Mouse (Mus musculus): ENCODE data around the gene Akr1b3. TPM values are rescaled to one million over a fixed set of nuclear protein-coding genes. Genes with fewer than 3 reads are reported as not detected.
A peak's percentile ranks its signal among the peaks of the same experiment; 100 is the strongest.
"Not testable (repeated sequence)": the region's sequence is repeated elsewhere in the genome, so short reads cannot be mapped to it uniquely, and the experiment has no call there.

Gene Akr1b3
- polyA plus RNA-seq, 1 experiment from 2014 or later = 119 TPM

- Histone ChIP-seq H3K27me3 (no peaks in the 10 kb centered on the region), H3K9me3 (no peaks in the 10 kb centered on the region), H3K27ac (replicated peaks) (no peak overlapping the region), H3K4me1 (replicated peaks) (0 out of 2 replicates have a peak, but pooled peaks cover 4% of the 10 kb centered on the region), H3K4me3 (no peak overlapping the region), H3K4me2 (peak overlapping the region; percentile 34), H3K9ac (no peak overlapping the region), H3K36me3 (no peaks in the 10 kb centered on the region)
- ATAC-seq (ENCODE audit: low FRiP score, low read depth) = peak; percentile 61
- 44% methylated on average over 14 of the region's 14 CpGs for WGBS
Observed at GRCm38 (mm10) chr6:34346096-34346898, 29.0 kb upstream of the Akr1b3 start.

GRCm38 (mm10) chr6:34344935-34345334, 27.7 kb upstream of the Akr1b3 start:
- Histone ChIP-seq H3K27ac (replicated peaks) (no peak overlapping the region), H3K9me3 (no peaks in the 10 kb centered on the region), H3K27me3 (no peaks in the 10 kb centered on the region), H3K4me2 (0 out of 2 replicates have a peak overlapping the region, but pooled peaks have one; percentile 1), H3K4me3 (no peak overlapping the region), H3K9ac (no peak overlapping the region), H3K36me3 (no peaks in the 10 kb centered on the region), H3K4me1 (replicated peaks) (0 out of 2 replicates have a peak, but pooled peaks cover 4% of the 10 kb centered on the region)
- WGBS = 20% methylated on average over 9 of the region's 9 CpGs
- no peak for ATAC-seq (ENCODE audit: low FRiP score, low read depth)

- ATAC-seq (ENCODE audit: low FRiP score, low read depth) = no peak
- H3K4me1 ChIP-seq (replicated peaks) = 0 out of 2 replicates have a peak, but pooled peaks cover 4% of the 10 kb centered on the region
- 30% methylated on average over 10 of the region's 10 CpGs for WGBS
- 0 out of 2 replicates have a peak overlapping the region, but pooled peaks have one; percentile 1 for H3K4me2 ChIP-seq
- no peak overlapping the region for H3K9ac ChIP-seq
- H3K36me3 ChIP-seq = no peaks in the 10 kb centered on the region
- H3K27me3 ChIP-seq = no peaks in the 10 kb centered on the region
- H3K4me3 ChIP-seq = no peak overlapping the region
- H3K27ac ChIP-seq (replicated peaks) = no peak overlapping the region
- H3K9me3 ChIP-seq = no peaks in the 10 kb centered on the region
Observed at GRCm38 (mm10) chr6:34344135-34344850, 27.0 kb upstream of the Akr1b3 start.

- H3K36me3 ChIP-seq = no peaks in the 10 kb centered on the region
- 73% methylated on average over 6 of the region's 6 CpGs for WGBS
- H3K4me1 ChIP-seq (replicated peaks) = 0 out of 2 replicates have a peak, but pooled peaks cover 4% of the 10 kb centered on the region
- H3K9me3 ChIP-seq = no peaks in the 10 kb centered on the region
- ATAC-seq (ENCODE audit: low FRiP score, low read depth) = no peak
- no peak overlapping the region for H3K9ac ChIP-seq
- H3K27ac ChIP-seq (replicated peaks) = no peak overlapping the region
- no peak overlapping the region for H3K4me3 ChIP-seq
- H3K4me2 ChIP-seq = no peak overlapping the region
- H3K27me3 ChIP-seq = no peaks in the 10 kb centered on the region
Observed at GRCm38 (mm10) chr6:34343426-34343825, 26.1 kb upstream of the Akr1b3 start.

- ATAC-seq (ENCODE audit: low FRiP score, low read depth) = no peak
Observed at GRCm38 (mm10) chr6:34342476-34342875, 25.2 kb upstream of the Akr1b3 start.

GRCm38 (mm10) chr6:34341991-34342390, 24.7 kb upstream of the Akr1b3 start:
- Histone ChIP-seq H3K27ac (replicated peaks) (no peak overlapping the region), H3K27me3 (no peaks in the 10 kb centered on the region), H3K9ac (no peak overlapping the region), H3K36me3 (no peaks in the 10 kb centered on the region), H3K4me3 (no peak overlapping the region), H3K4me2 (no peak overlapping the region), H3K9me3 (no peaks in the 10 kb centered on the region), H3K4me1 (replicated peaks) (0 out of 2 replicates have a peak, but pooled peaks cover 4% of the 10 kb centered on the region)
- ATAC-seq (ENCODE audit: low FRiP score, low read depth) = no peak
- WGBS = 93% methylated on average over 4 of the region's 4 CpGs

More at GRCm38 (mm10) chr6:34342476-34342875, 25.2 kb upstream of the Akr1b3 start:
- H3K4me1 ChIP-seq (replicated peaks) = 0 out of 2 replicates have a peak, but pooled peaks cover 4% of the 10 kb centered on the region
- H3K9ac ChIP-seq = no peak overlapping the region
- H3K9me3 ChIP-seq = no peaks in the 10 kb centered on the region
- 93% methylated on average over 2 of the region's 2 CpGs for WGBS
- H3K27ac ChIP-seq (replicated peaks) = no peak overlapping the region
- no peaks in the 10 kb centered on the region for H3K27me3 ChIP-seq
- no peak overlapping the region for H3K4me2 ChIP-seq
- H3K4me3 ChIP-seq = no peak overlapping the region
- no peaks in the 10 kb centered on the region for H3K36me3 ChIP-seq

GRCm38 (mm10) chr6:34337799-34338198, 20.5 kb upstream of the Akr1b3 start:
- Histone ChIP-seq H3K9me3 (no peaks in the 10 kb centered on the region), H3K4me3 (no peak overlapping the region), H3K27ac (replicated peaks) (no peak overlapping the region), H3K4me2 (no peak overlapping the region), H3K27me3 (no peaks in the 10 kb centered on the region), H3K4me1 (replicated peaks) (no peaks in the 10 kb centered on the region), H3K9ac (no peak overlapping the region), H3K36me3 (no peaks in the 10 kb centered on the region)
- 85% methylated on average over 2 of the region's 2 CpGs for WGBS
- no peak for ATAC-seq (ENCODE audit: low FRiP score, low read depth)

- H3K9me3 ChIP-seq = no peaks in the 10 kb centered on the region
- no peak for ATAC-seq (ENCODE audit: low FRiP score, low read depth)
Observed at GRCm38 (mm10) chr6:34334673-34335072, 17.4 kb upstream of the Akr1b3 start.

GRCm38 (mm10) chr6:34331804-34332203, 14.5 kb upstream of the Akr1b3 start:
- H3K27me3 ChIP-seq; H3K4me1 ChIP-seq (replicated peaks); H3K4me3 ChIP-seq; H3K27ac ChIP-seq (replicated peaks); ATAC-seq (ENCODE audit: low FRiP score, low read depth); H3K4me2 ChIP-seq; H3K9ac ChIP-seq; H3K36me3 ChIP-seq; H3K9me3 ChIP-seq: not testable (repeated sequence)
- 89% methylated on average over 12 of the region's 12 CpGs for WGBS

More at GRCm38 (mm10) chr6:34334673-34335072, 17.4 kb upstream of the Akr1b3 start:
- H3K27me3 ChIP-seq = no peaks in the 10 kb centered on the region
- no peak overlapping the region for H3K4me2 ChIP-seq
- WGBS = 90% methylated on average over 5 of the region's 5 CpGs
- no peak overlapping the region for H3K4me3 ChIP-seq
- no peak overlapping the region for H3K27ac ChIP-seq (replicated peaks)
- H3K9ac ChIP-seq = no peak overlapping the region
- no peaks in the 10 kb centered on the region for H3K36me3 ChIP-seq
- H3K4me1 ChIP-seq (replicated peaks) = no peaks in the 10 kb centered on the region

- no peaks in the 10 kb centered on the region for H3K4me1 ChIP-seq (replicated peaks)
- H3K4me2 ChIP-seq = no peak overlapping the region
- H3K9ac ChIP-seq = no peak overlapping the region
- no peaks in the 10 kb centered on the region for H3K36me3 ChIP-seq
- H3K4me3 ChIP-seq = no peak overlapping the region
- no peaks in the 10 kb centered on the region for H3K27me3 ChIP-seq
- WGBS = 80% methylated on average over 5 of the region's 5 CpGs
- H3K9me3 ChIP-seq = no peaks in the 10 kb centered on the region
- no peak overlapping the region for H3K27ac ChIP-seq (replicated peaks)
- ATAC-seq (ENCODE audit: low FRiP score, low read depth) = no peak
Observed at GRCm38 (mm10) chr6:34331379-34331778, 14.1 kb upstream of the Akr1b3 start.

GRCm38 (mm10) chr6:34322121-34322520, 4.8 kb upstream of the Akr1b3 start:
- WGBS = 94% methylated on average over 7 of the region's 7 CpGs
- H3K9ac ChIP-seq = no peak overlapping the region
- H3K4me3 ChIP-seq = no peak overlapping the region
- no peaks in the 10 kb centered on the region for H3K36me3 ChIP-seq
- H3K9me3 ChIP-seq = no peaks in the 10 kb centered on the region
- no peaks in the 10 kb centered on the region for H3K27me3 ChIP-seq
- no peak overlapping the region for H3K27ac ChIP-seq (replicated peaks)
- peaks cover 8% of the 10 kb centered on the region for H3K4me1 ChIP-seq (replicated peaks)
- H3K4me2 ChIP-seq = no peak overlapping the region
- ATAC-seq (ENCODE audit: low FRiP score, low read depth) = no peak

- 69% methylated on average over 6 of the region's 6 CpGs for WGBS
- Histone ChIP-seq H3K9ac (no peak overlapping the region), H3K4me3 (no peak overlapping the region), H3K4me2 (no peak overlapping the region), H3K4me1 (replicated peaks) (peaks cover 17% of the 10 kb centered on the region), H3K9me3 (no peaks in the 10 kb centered on the region), H3K27ac (replicated peaks) (no peak overlapping the region), H3K27me3 (no peaks in the 10 kb centered on the region), H3K36me3 (no peaks in the 10 kb centered on the region)
- no peak for ATAC-seq (ENCODE audit: low FRiP score, low read depth)
Observed at GRCm38 (mm10) chr6:34318636-34319035, 1.4 kb upstream of the Akr1b3 start.

Measured in hindbrain, embryonic 15.5 days (tissue).